Mouse (Mus musculus) adrenal gland, postnatal 25 days (tissue): ENCODE measurements around the gene Cidec. TPM values are rescaled to one million over a fixed set of nuclear protein-coding genes. Genes with fewer than 3 reads are reported as not detected.

Source experiments
- microRNA-seq, 2 experiments: library from miRNA; unstranded; fragments of <30 nt; microRNA quantifications; one replicate each; pipeline ENCODE4 v1.2.0; 2021
- total RNA-seq: library from RNA; stranded (reverse); gene quantifications from 2 replicates; pipeline ENCODE4 v1.2.3, GENCODE M21; 2021

The Cidec gene
- total RNA-seq, 1 experiment from 2014 or later, result 153 TPM

Small RNA genes lying within 50 kb of the gene (microRNA-seq; reads per million reads assigned to microRNA genes)
- 0 reads per million in 2 experiments for gene Gm24387

Other genes with a start within 250 kb of the Cidec start
- 2.8 and 5.0 TPM in 2 replicates for gene Lhfpl4, start 240.4 kb downstream of the Cidec start, total RNA-seq
- gene Mtmr14, start 197.9 kb downstream of the Cidec start, total RNA-seq, result 23.0 and 30.9 TPM in 2 replicates
- gene Cpne9, start 153.5 kb downstream of the Cidec start, total RNA-seq, result 0.85 and 1.4 TPM in 2 replicates
- gene Brpf1, start 128.6 kb downstream of the Cidec start, total RNA-seq, result 27.8 and 32.9 TPM in 2 replicates
- gene Ogg1, start 108.8 kb downstream of the Cidec start, total RNA-seq, result 16.7 and 19.9 TPM in 2 replicates
- 45.3 and 62.0 TPM in 2 replicates for gene Camk1, start 91.8 kb downstream of the Cidec start, total RNA-seq
- 51.4 and 54.5 TPM in 2 replicates for gene Tada3, start 57.9 kb downstream of the Cidec start, total RNA-seq
- 143 and 191 TPM in 2 replicates for gene Arpc4, start 57.6 kb downstream of the Cidec start, total RNA-seq
- 3.9 and 4.5 TPM in 2 replicates for gene Ttll3, start 46.5 kb downstream of the Cidec start, total RNA-seq
- gene Rpusd3, start 16.4 kb downstream of the Cidec start, total RNA-seq, result 7.6 and 8.1 TPM in 2 replicates
- gene Jagn1, start 6.8 kb upstream of the Cidec start, total RNA-seq, result 47.5 and 55.0 TPM in 2 replicates
- gene Il17re, start 22.7 kb upstream of the Cidec start, total RNA-seq, result 0.76 and 1.5 TPM in 2 replicates
- gene Il17rc, start 35.7 kb upstream of the Cidec start, total RNA-seq, result 18.0 and 19.3 TPM in 2 replicates
- gene Creld1, start 47.5 kb upstream of the Cidec start, total RNA-seq, result 45.2 and 59.9 TPM in 2 replicates
- 0.30 TPM in 1 of 2 replicates, not detected in the other for gene Prrt3, start 66.2 kb upstream of the Cidec start, total RNA-seq
- gene Emc3, start 95.9 kb upstream of the Cidec start, total RNA-seq, result 116 and 125 TPM in 2 replicates
- 2.0 and 3.0 TPM in 2 replicates for gene Fancd2, start 95.9 kb upstream of the Cidec start, total RNA-seq
- gene Fancd2os, start 165.0 kb upstream of the Cidec start, total RNA-seq, result 0.70 TPM in 1 of 2 replicates, not detected in the other
- gene Brk1, start 169.0 kb upstream of the Cidec start, total RNA-seq, result 175 and 224 TPM in 2 replicates
- 31.6 and 32.6 TPM in 2 replicates for gene Vhl, start 188.2 kb upstream of the Cidec start, total RNA-seq
- gene Irak2, start 202.7 kb upstream of the Cidec start, total RNA-seq, result 13.8 and 17.1 TPM in 2 replicates